Comparison of ENCODE assay signal across 19 mouse cellular contexts in genomic region chr5:147108861-147109591, GRCm38 (mm10). TPM values are rescaled to one million over a fixed set of nuclear protein-coding genes. Genes with fewer than 3 reads are reported as not detected.
A peak's percentile ranks its signal among the peaks of the same experiment; 100 is the strongest.
DNase-seq lines count a peak whose midpoint lies in the region; ATAC-seq and TF ChIP-seq lines count a peak whose summit lies in the region.
"Had no signal": no experiment of that assay in that cellular context is flagged by ENCODE, and none has a peak within 500 bp of the region (broad histone marks: within the 10 kb centered on the region; RNA-seq: fewer than 3 reads in every experiment).

No protein-coding gene starts in this region.

- peaks cover 21% of the 10 kb centered on the region for H3K4me1 ChIP-seq in cerebellum, adult 2 months (ENCODE audit: control insufficient read depth, insufficient read depth, low read length)
- peaks cover 10% of the 10 kb centered on the region for H3K4me1 ChIP-seq in kidney, embryonic 14.5 days (ENCODE audit: control insufficient read depth, insufficient read depth, low read length)
- H3K4me1 ChIP-seq: forebrain, embryonic 13.5 days; heart, embryonic 15.5 days; limb, embryonic 10.5 days had no signal

- peaks cover 31% of the 10 kb centered on the region for H3K36me3 ChIP-seq in kidney, embryonic 14.5 days (ENCODE audit: control insufficient read depth, insufficient read depth, low read length)

- H3K4me2 ChIP-seq in kidney, embryonic 14.5 days (replicated peaks; ENCODE audit: low read depth, low read length), result no peak overlapping the region
- H3K4me2 ChIP-seq: forebrain, embryonic 13.5 days; heart, embryonic 15.5 days had no signal

- no peak for TF ChIP-seq POLR2A in cerebellum, adult 2 months (IDR thresholded peaks at IDR 0.05; ENCODE audit: borderline replicate concordance, insufficient read depth, low read length)

- no peaks in the 10 kb centered on the region for H3K27me3 ChIP-seq in cerebellum, adult 2 months (ENCODE audit: control insufficient read depth, insufficient read depth, low read length)
- H3K27me3 ChIP-seq in kidney, embryonic 14.5 days (ENCODE audit: control insufficient read depth, insufficient read depth, low read length), result no peaks in the 10 kb centered on the region
- H3K27me3 ChIP-seq: forebrain, embryonic 13.5 days; heart, embryonic 15.5 days had no signal

- peak; percentile 85; the same call in 1 of the 2 replicates for ATAC-seq in kidney, embryonic 14.5 days (ENCODE audit: low FRiP score, low TSS enrichment)
- ATAC-seq: forebrain, embryonic 13.5 days; hindbrain, embryonic 16.5 days; intestine, embryonic 16.5 days; liver, postnatal 0 days had no signal

- DNase-seq in cerebellum, adult 2 months, result peak in 1 of 2 experiments; percentile 37
- DNase-seq in cerebellum, adult 11-12 months, result no peak
- peak; percentile 40 for DNase-seq in ovary, postnatal 36 days (ENCODE audit: low spot score)
- no peak for DNase-seq in ovary, postnatal 14 days (ENCODE audit: low spot score)
- DNase-seq in kidney, postnatal 4 days, result peak; percentile 31 to 41
- no peak for DNase-seq in thymus, postnatal 10 days (ENCODE audit: low spot score in 2 of 2)
- no peak for DNase-seq in layer of hippocampus, adult 9-10 months (ENCODE audit: low spot score)
- DNase-seq: gastrocnemius, postnatal 14 days; heart, adult 2 months; liver, postnatal 0 days; lung, postnatal 10 days; right cerebral cortex, adult 18-20 months; thymus, postnatal 14 days had no signal

- H3K4me3 ChIP-seq in cerebellum, adult 2 months (replicated peaks; ENCODE audit: insufficient read depth, low read depth, low read length), result no peak overlapping the region
- no peak overlapping the region for H3K4me3 ChIP-seq in kidney, embryonic 14.5 days (ENCODE audit: low read length)
- H3K4me3 ChIP-seq: forebrain, embryonic 13.5 days; heart, adult 2 months; heart, embryonic 15.5 days; limb, embryonic 10.5 days had no signal

- WGBS in cerebellum, adult 2 months, result 37% methylated on average over 13 of the region's 13 CpGs
- 44% methylated on average over 13 of the region's 13 CpGs for WGBS in kidney, embryonic 14.5 days

- H3K9me3 ChIP-seq in kidney, embryonic 14.5 days (ENCODE audit: control insufficient read depth, low read length), result no peaks in the 10 kb centered on the region; the same call in 1 of the 2 replicates
- H3K9me3 ChIP-seq: forebrain, embryonic 13.5 days; heart, embryonic 15.5 days had no signal

- no peak for TF ChIP-seq CTCF in cerebellum, adult 2 months (IDR thresholded peaks at IDR 0.05; ENCODE audit: borderline replicate concordance, insufficient read depth, low read depth, low read length)

- H3K27ac ChIP-seq in cerebellum, adult 2 months (ENCODE audit: insufficient read depth, low read length), result peak overlapping the region; percentile 68
- peak overlapping the region; percentile 4; the same call in 1 of the 2 replicates for H3K27ac ChIP-seq in kidney, embryonic 14.5 days (ENCODE audit: low read depth, low read length)
- H3K27ac ChIP-seq: forebrain, embryonic 13.5 days; heart, adult 2 months; heart, embryonic 15.5 days; limb, embryonic 10.5 days had no signal

- H3K9ac ChIP-seq in kidney, embryonic 14.5 days (ENCODE audit: low read depth, low read length), result no peak overlapping the region
- H3K9ac ChIP-seq: forebrain, embryonic 13.5 days; heart, embryonic 15.5 days; liver, postnatal 0 days had no signal

RNA-seq across cellular contexts. Expression of gene Polr1d, which starts 32.2 kb away (rescaled TPM):
- 85.0 and 89.2 TPM in 2 replicates for polyA plus RNA-seq in cerebellum, adult 2 months (2012; rRNA removed)
- 146 and 173 TPM in 2 replicates for polyA plus RNA-seq in kidney, embryonic 14.5 days (2014; fragmentation: Nextera tagmentation; extraction: Ambion mirVana)

RNA-seq across cellular contexts. Expression of gene Lnx2, which starts 32.6 kb away (rescaled TPM):
- polyA plus RNA-seq in cerebellum, adult 2 months (2012; rRNA removed), result 15.9 and 16.8 TPM in 2 replicates
- 10.8 and 14.4 TPM in 2 replicates for polyA plus RNA-seq in kidney, embryonic 14.5 days (2014; fragmentation: Nextera tagmentation; extraction: Ambion mirVana)

Comparison
In these comparisons a context has a peak if more than half of its experiments do, and no peak if none do; other contexts are left out.
1. DNase-seq: peak in ovary, postnatal 36 days (single experiment) and kidney, postnatal 4 days (2 of 2); none in cerebellum, adult 11-12 months (single experiment), ovary, postnatal 14 days (single experiment), thymus, postnatal 10 days (0 of 2) and layer of hippocampus, adult 9-10 months (single experiment).